Mouse (Mus musculus) regulatory T cell (primary cell): Measurements from ENCODE around the gene Prpf6.

Experiments
- in situ Hi-C: fragments of 300-600 bp; cut with MboI, MseI; formaldehyde crosslinking; loops from one replicate; pipeline ENCODE4 v1.15.1; 2025; ENCODE audit warnings: high pct_unique_total_duplicates

Gene Prpf6

DNA sequence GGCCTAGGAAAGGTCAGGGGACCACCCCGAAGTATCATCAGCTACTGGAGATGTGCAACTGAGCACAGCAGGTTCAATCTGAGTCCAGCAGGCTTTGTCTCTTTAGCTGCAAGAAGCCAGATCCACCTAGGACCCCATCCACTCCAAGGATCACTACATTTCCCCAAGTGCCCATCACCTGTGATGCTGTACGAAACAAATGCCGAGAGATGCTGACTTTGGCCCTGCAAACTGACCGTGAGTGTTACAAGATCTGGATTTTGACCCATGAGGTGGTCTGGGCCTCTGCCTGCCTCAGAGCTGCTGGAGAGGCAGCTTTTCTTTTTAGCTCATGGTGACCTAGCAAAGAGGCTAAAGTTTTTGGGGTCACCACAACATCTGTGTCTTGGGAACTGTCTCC lies 94.0 kb downstream of the Prpf6 start:
- in situ Hi-C loops = no loop called here

- in situ Hi-C loops = no loop called here
These were observed 95.9 kb downstream of the Prpf6 start for GRCm38 (mm10) chr2:181687586-181687985.

GRCm38 (mm10) chr2:181689466-181690160 lies 97.9 kb downstream of the Prpf6 start:
- in situ Hi-C loops = no loop called here

DNA sequence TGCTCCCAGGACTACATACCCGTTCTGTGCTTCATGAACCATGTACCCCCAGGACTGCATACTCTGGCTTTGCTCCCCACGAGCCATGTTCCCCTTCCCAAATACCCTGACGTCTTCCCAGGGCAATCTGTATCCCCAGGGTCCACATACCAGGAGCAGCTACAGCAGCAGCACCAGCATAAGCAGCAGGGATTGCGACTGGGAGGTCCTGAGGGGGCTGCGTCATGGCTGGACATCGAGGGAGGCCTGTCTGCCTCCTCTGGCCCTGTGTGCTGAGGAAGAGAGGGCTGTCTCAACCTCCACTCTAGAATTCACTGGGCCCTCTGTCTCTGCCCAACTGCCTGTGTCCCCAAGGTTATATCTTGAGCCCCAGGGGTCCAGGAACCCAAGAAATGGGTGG lies 99.4 kb downstream of the Prpf6 start:
- in situ Hi-C loops = no loop called here

DNA sequence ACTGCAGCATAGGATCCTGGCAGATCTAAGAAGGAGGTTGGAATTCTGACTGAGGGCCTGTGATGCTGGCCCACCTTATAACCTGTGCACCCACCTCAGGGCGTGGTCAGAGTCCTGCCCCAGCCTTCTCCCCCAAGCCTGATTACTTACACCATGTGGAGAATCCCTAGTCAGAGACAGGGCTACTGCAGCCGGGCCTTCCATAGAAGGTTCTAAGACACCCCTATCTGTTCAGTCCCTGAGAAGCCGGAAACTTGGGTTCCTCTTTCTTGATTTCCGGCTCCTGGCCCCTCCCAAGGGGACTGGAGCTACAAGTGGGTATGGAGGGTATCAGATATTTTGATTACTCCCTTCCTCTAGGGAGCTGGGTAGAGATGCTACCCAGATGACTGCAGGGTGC lies 99.9 kb downstream of the Prpf6 start:
- in situ Hi-C loops = no loop called here

GRCm38 (mm10) chr2:181692304-181692703 lies 100.6 kb downstream of the Prpf6 start:
- in situ Hi-C loops = no loop called here

DNA sequence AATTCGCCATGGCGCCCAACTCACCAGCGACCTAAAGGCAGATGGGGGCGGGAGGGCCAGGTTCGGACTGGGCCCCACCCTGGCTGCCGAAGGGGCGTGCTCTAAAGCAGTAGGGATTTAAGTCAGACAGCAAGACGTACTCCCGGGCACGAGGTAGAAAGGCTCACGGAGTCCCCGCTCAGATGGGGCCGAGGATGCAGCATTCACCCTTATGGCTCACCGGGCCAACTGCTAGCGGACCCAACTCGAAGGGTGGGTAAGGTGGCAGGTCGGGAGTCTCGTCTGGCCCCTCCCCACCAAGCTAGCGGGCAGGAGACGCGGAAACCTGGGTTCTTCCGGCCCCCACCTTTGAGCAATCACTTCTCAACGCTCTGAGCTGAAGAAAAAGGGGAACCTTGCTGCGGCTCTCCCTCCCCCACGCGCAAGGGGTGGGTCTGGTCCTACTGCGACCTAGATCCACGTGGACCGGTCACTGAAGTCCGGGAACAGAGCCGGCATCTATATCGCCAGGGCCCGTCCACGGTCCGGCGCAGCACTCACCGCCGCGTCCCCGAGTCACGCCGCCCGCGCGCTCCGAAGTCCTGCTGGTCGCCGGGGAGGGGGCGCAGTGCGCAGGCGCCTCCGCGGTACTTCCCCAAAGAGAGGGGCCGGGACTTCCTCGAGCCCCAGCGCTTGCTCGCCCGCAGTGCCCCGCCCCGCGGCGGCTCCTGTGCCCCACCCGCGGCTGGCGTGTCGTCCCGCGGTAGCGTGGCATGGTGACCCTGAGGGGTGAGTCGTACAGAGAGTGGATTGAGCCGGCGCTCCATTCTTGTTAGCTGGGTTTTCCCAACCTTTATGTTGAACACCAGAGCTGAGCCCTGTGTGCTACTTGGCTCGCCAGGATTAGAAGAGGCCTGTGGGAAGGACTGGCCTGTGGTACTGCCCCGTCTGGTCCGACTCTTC lies 101.9 kb downstream of the Prpf6 start, which contains the start of gene Rgs19:
Gene Rgs19 (minus strand): TSS at position 639 of the 942 bp plus-strand sequence.
- in situ Hi-C loops = no loop called here

DNA sequence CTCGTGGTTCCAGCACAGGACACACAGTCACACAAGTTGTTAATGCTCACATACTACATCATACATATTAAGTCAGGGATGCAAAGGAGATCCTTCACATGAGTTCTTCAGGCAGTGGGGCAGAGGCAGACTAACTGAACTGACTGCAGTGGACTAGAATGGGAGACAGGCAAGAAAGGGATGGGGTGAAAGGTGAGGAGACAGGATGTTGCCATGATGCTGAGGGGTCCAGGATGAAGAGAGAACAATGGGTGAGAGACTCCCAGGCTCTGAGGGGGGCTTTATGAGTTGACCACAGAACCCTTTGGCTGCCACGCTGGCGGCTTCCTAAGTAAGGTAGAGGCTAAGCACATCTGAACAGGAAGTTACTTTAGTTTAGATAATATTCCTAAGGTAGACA lies 102.9 kb downstream of the Prpf6 start:
- in situ Hi-C loops = no loop called here

DNA sequence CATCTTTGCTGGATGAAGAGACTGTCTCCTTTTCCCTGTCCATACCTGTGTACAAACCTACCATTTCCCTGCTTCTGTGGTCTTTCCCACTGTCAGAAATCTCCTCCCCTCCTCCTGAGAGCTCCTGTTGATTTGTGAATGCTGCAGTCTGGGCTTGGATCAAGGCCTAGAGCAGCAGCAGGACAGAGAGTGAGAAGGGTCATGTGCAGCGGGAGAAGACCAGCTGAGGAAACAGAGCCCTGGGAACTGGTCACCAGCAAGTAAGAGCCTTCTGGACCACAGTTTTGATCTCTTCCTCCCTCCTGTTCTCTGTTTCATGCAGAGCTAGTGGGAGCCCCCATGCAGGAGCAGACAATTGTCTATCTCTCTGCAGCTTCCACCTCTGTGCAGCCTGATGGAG lies 104.1 kb downstream of the Prpf6 start:
- in situ Hi-C loops = no loop called here

GRCm38 (mm10) chr2:181696801-181697420 lies 105.2 kb downstream of the Prpf6 start:
- in situ Hi-C loops = no loop called here

- in situ Hi-C loops = no loop called here
These were observed 106.6 kb downstream of the Prpf6 start, which contains the start of gene Lkaaear1 for GRCm38 (mm10) chr2:181698241-181698640. TSS of gene Lkaaear1 (minus strand) at chr2:181698442.
